Mouse (Mus musculus) midbrain, postnatal 0 days (tissue): ENCODE data around the gene Slc7a15. TPM values are rescaled to one million over a fixed set of nuclear protein-coding genes. Genes with fewer than 3 reads are reported as not detected.
A peak's percentile ranks its signal among the peaks of the same experiment; 100 is the strongest.

Source experiments
- ATAC-seq: fragments of 200-750 bp; cut with Nextera tagmentation; 2 replicates; pipeline ENCODE4 v1.8.0; 2017; ENCODE audit warnings: moderate number of reproducible peaks, mild to moderate bottlenecking, moderate TSS enrichment, moderate library complexity; ENCODE audit not compliant: low FRiP score
- DNase-seq: peaks from one replicate; pipeline ENCODE4 v3.0.0-alpha.2; 2015; ENCODE audit warnings: low spot score
- H3K27ac ChIP-seq: fragments of 300-500 bp; sonication (generic); 2 replicates; pipeline ENCODE4 v1.5.1; 2014; ENCODE audit warnings: low read depth, mild to moderate bottlenecking, low read length, mixed read lengths
- H3K27me3 ChIP-seq: fragments of 300-500 bp; sonication (generic); 2 replicates; pipeline ENCODE4 v1.6.1; 2014; ENCODE audit warnings: low read length, control low read depth, mixed read lengths; ENCODE audit not compliant: insufficient read depth
- H3K36me3 ChIP-seq: fragments of 300-500 bp; sonication (generic); 2 replicates; pipeline ENCODE4 v1.6.1; 2014; ENCODE audit warnings: low read length, control low read depth, mixed read lengths; ENCODE audit not compliant: insufficient read depth
- H3K4me1 ChIP-seq: fragments of 300-500 bp; sonication (generic); 2 replicates; pipeline ENCODE4 v1.6.1; 2014; ENCODE audit warnings: mild to moderate bottlenecking, control low read depth, antibody characterized with exemption, low read length, mixed read lengths; ENCODE audit not compliant: insufficient read depth
- H3K4me2 ChIP-seq: fragments of 300-500 bp; sonication (generic); 2 replicates; pipeline ENCODE4 v1.6.1; 2014; ENCODE audit warnings: low read depth, mild to moderate bottlenecking, low read length, mixed read lengths; ENCODE audit not compliant: poor library complexity, severe bottlenecking
- H3K4me3 ChIP-seq: fragments of 300-500 bp; sonication (generic); 2 replicates; pipeline ENCODE4 v1.5.1; 2014; ENCODE audit warnings: low read depth, mild to moderate bottlenecking, low read length, moderate library complexity
- H3K9ac ChIP-seq: fragments of 300-500 bp; sonication (generic); replicated peaks from 2 replicates; pipeline ENCODE4 v1.6.1; 2014; ENCODE audit warnings: mild to moderate bottlenecking, low read length, moderate library complexity, mixed read lengths; ENCODE audit not compliant: poor library complexity, severe bottlenecking
- H3K9me3 ChIP-seq: fragments of 300-500 bp; sonication (generic); 2 replicates; pipeline ENCODE4 v1.6.1; 2016; ENCODE audit warnings: low read length, control low read depth
- CTCF ChIP-seq: IDR thresholded peaks from 2 replicates; pipeline ENCODE4 v1.5.1; 2016; ENCODE audit warnings: antibody characterized with exemption, mild to moderate bottlenecking
- WGBS: fragments of 180-500 bp; shearing (Covaris S2); extraction: QIAGEN DNeasy Blood & Tissue Kit; methylation state at CpG from one replicate; pipeline ENCODE4 v1.1.7; 2014; 5-methylcytosine and 5-hydroxymethylcytosine counted together
- polyA plus RNA-seq: library from polyadenylated mRNA; unstranded; fragments of >200 nt; fragmentation: Nextera tagmentation; extraction: Ambion mirVana; gene quantifications from 2 replicates; pipeline ENCODE4 v1.2.1, GENCODE M21; 2015
- total RNA-seq: library from RNA; depleted of rRNA; stranded (reverse); fragments of >200 nt; gene quantifications from 2 replicates; pipeline ENCODE4 v1.2.3, GENCODE M21; 2014

Slc7a15 gene
- total and polyA plus RNA-seq, 2 experiments from 2014 or later: not detected

DNA sequence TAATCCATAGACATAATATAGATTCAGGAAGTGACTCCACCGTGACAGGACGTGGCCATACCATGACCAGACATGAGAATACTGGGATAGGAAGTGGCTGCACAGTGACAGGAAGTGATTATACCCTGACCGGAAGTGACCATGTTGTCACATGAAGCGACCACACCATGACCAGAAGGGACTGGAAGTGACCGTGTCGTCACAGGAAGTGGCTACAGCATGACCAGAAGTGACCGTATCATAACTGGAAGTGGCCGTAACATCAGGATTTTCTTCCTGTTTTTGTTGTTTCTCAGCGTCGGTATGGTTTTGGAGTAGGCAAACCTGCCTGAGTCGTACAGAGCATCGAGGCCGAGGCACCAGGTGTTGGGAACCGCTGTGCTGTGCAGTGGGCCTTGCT is 38.1 kb upstream of the Slc7a15 start:
- H3K27me3 ChIP-seq: no peaks in the 10 kb centered on the region
- no peaks in the 10 kb centered on the region for H3K36me3 ChIP-seq
- H3K9ac ChIP-seq: no peak overlapping the region
- ATAC-seq (no peak), DNase-seq (peak; percentile 10)
- no peaks in the 10 kb centered on the region for H3K4me1 ChIP-seq
- no peaks in the 10 kb centered on the region for H3K9me3 ChIP-seq
- no peak for TF ChIP-seq CTCF
- no peak overlapping the region for H3K27ac ChIP-seq
- no peak overlapping the region for H3K4me3 ChIP-seq
- no peak overlapping the region for H3K4me2 ChIP-seq
- WGBS: 94% methylated on average over 14 of the region's 14 CpGs

DNA sequence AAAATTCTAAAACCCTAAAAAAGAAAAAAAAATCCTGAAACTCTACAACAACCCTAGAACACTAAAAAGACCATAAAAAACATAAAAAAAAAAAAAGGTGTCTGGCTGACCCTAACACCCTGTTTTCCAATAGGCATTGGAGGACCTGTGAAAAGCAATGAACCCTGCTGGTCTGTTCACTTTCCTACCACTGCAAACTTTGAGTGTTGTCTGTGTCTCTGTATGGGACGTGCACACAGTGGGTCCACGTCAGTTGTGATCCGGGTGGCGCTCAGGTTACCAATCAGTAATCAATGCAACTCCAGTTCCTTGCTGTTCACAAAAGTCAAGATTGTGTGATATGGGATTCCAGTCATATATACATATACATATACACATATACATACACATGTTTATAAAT is 36.7 kb upstream of the Slc7a15 start:
- Histone ChIP-seq H3K4me1 (no peaks in the 10 kb centered on the region), H3K36me3 (no peaks in the 10 kb centered on the region), H3K4me2 (no peak overlapping the region), H3K27ac (no peak overlapping the region), H3K4me3 (no peak overlapping the region), H3K9ac (no peak overlapping the region), H3K9me3 (no peaks in the 10 kb centered on the region), H3K27me3 (no peaks in the 10 kb centered on the region)
- ATAC-seq (no peak), DNase-seq (no peak)
- WGBS: 98% methylated on average over 4 of the region's 4 CpGs
- no peak for TF ChIP-seq CTCF

DNA sequence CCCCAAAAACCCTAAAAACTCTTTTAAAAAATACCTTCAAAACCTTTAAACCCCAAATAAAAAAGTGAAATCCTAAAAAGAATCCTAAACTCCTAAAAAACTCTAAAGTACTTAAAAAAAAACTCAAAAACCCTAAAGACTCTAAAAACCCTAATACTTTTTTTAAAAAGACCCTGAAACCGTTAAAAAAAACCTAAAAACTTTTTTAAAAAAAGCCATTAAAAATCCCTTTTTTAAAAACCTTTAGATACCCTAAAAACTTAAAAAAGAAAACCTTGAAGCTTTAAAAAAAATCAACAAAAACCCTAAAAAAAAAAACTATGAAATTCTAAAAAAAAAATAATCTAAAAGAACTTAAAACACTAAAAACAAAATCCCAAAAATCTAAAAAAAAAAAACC is 35.4 kb upstream of the Slc7a15 start:
- H3K27me3 ChIP-seq: no peaks in the 10 kb centered on the region
- no peak for DNase-seq
- H3K36me3 ChIP-seq: no peaks in the 10 kb centered on the region

DNA sequence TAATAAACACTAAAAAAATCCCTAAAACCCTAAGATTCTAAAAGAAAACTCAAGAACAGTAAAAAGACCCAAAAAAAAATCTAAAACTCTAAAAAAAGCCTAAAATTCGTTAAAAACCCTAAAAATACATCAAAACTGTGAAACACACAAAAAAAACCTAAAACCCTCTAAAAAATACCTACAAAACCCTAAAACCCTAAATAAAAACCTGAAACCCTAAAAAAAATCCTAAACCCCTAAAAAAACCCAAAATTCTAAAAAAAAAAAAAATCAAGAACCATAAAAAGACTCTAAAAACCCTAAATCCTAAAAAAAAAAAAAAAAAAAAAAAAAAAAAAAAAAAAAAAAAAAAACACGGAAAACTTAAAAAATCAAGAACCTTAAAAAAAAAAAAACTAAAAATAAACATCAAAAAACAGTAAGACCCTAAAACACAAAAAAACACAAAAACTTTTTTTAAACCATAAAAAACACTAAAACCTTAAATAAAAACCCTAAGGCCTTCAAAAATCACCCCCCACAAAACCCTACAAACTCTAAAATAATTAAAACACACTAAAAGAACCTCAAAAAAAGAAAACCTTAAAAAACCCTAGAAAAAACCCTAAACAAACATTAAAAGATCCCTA is 34.0 kb upstream of the Slc7a15 start:
- 90% methylated on average over 2 of the region's 2 CpGs for WGBS
- no peak overlapping the region for H3K4me2 ChIP-seq
- ATAC-seq (no peak), DNase-seq (no peak)
- H3K9me3 ChIP-seq: no peaks in the 10 kb centered on the region
- no peak overlapping the region for H3K27ac ChIP-seq
- no peaks in the 10 kb centered on the region for H3K4me1 ChIP-seq
- no peak overlapping the region for H3K4me3 ChIP-seq
- no peaks in the 10 kb centered on the region for H3K27me3 ChIP-seq
- TF ChIP-seq CTCF: no peak
- H3K9ac ChIP-seq: no peak overlapping the region
- H3K36me3 ChIP-seq: no peaks in the 10 kb centered on the region

More for the DNA sequence above, 35.4 kb upstream of the Slc7a15 start:
- Histone ChIP-seq H3K4me1 (no peaks in the 10 kb centered on the region), H3K4me2 (no peak overlapping the region), H3K27ac (no peak overlapping the region), H3K9me3 (no peaks in the 10 kb centered on the region), H3K4me3 (no peak overlapping the region), H3K9ac (no peak overlapping the region)
- TF ChIP-seq CTCF: no peak
- WGBS: 100% methylated on average over 1 of the region's 1 CpGs
- no peak for ATAC-seq

DNA sequence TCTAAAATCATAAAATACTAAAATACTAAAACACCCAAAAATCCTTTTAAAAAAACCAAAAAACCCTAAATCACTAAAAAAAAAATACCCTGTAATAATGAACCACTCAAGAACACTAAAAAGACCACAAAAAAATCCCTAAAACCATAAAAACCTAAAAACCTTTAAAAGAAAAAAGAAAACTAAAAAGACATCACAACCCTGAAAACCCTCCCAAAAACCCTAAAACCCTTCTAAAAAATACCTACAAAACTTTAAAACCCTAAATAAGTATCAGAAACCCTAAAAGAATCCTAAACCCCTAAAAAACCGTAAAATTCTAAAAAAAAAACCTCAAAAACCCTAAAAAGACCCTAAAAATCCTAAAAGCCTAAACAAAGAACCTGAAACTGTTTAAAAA is 32.8 kb upstream of the Slc7a15 start:
- 95% methylated on average over 1 of the region's 1 CpGs for WGBS
- no peak for DNase-seq
- H3K27me3 ChIP-seq: no peaks in the 10 kb centered on the region

DNA sequence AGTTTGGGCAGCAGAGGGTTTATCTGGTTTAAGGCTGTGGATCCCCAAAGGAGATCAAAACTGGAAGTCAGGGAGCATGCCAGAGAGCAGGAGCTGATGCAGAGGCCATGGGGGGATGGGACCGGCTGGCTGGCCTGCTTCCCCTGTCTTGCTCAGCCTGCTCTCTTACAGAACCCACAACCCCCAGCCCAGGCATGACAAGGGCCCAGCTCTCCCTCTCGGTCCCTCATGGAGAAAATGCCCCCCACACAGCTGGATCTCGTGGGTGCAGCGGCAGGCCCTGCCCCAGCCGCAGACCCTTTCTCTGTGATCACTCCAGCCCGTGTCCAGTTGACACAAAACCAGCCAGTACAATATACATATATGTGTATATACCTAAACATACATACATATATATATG is 30.7 kb upstream of the Slc7a15 start:
- H3K9ac ChIP-seq: no peak overlapping the region
- H3K4me3 ChIP-seq: no peak overlapping the region
- H3K4me1 ChIP-seq: no peaks in the 10 kb centered on the region
- H3K36me3 ChIP-seq: no peaks in the 10 kb centered on the region
- H3K4me2 ChIP-seq: no peak overlapping the region
- no peak overlapping the region for H3K27ac ChIP-seq
- DNase-seq (no peak), ATAC-seq (no peak)
- H3K27me3 ChIP-seq: no peaks in the 10 kb centered on the region
- TF ChIP-seq CTCF: no peak
- WGBS: 94% methylated on average over 6 of the region's 6 CpGs
- H3K9me3 ChIP-seq: no peaks in the 10 kb centered on the region

More for the DNA sequence above, 32.8 kb upstream of the Slc7a15 start:
- no peak overlapping the region for H3K4me2 ChIP-seq
- H3K27ac ChIP-seq: no peak overlapping the region
- no peak for TF ChIP-seq CTCF
- H3K9me3 ChIP-seq: no peaks in the 10 kb centered on the region
- no peak overlapping the region for H3K9ac ChIP-seq
- no peak for ATAC-seq
- no peaks in the 10 kb centered on the region for H3K4me1 ChIP-seq
- H3K4me3 ChIP-seq: no peak overlapping the region
- H3K36me3 ChIP-seq: no peaks in the 10 kb centered on the region
